Mouse (Mus musculus): Measurements from ENCODE around the gene Hist2h2aa2.
"Not testable (repeated sequence)": the region's sequence is repeated elsewhere in the genome, so short reads cannot be mapped to it uniquely, and the experiment has no call there.

Hist2h2aa2 gene

GRCm38 (mm10) chr3:96207819-96208218 lies 32.3 kb downstream of the Hist2h2aa2 start:
- in situ Hi-C loops (cut with MboI, MseI), result no loop called here

GRCm38 (mm10) chr3:96199731-96200130 lies 40.3 kb downstream of the Hist2h2aa2 start:
- in situ Hi-C loops (cut with MboI, MseI), result no loop called here

DNA sequence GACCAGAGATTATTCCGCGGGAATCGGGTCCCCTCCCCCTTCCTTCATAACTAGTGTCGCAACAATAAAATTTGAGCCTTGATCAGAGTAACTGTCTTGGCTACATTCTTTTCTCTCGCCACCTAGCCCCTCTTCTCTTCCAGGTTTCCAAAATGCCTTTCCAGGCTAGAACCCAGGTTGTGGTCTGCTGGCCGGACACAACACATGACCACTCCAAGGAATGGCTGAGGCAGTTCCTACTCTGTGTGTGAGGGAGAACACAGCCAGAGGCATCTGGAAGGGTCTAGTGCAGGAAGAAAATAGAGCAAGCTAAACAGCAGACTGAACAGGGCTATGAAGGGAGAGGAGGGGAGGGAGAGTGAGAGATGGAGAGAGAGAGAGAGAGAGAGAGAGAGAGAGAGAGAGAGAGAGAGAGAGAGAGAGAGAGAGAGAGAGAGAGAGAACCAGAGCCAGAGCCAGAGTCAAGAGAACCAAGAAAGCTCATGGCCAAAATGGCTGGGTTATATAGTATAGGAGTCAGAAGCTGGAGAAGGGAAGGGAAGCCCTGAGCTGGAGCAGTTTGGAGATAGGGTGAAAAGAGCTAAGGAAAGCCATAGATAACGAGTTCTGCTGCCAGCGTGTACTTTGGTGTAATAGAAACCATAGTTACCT lies 41.4 kb downstream of the Hist2h2aa2 start:
- in situ Hi-C loops (cut with MboI, MseI), result not testable (repeated sequence)

DNA sequence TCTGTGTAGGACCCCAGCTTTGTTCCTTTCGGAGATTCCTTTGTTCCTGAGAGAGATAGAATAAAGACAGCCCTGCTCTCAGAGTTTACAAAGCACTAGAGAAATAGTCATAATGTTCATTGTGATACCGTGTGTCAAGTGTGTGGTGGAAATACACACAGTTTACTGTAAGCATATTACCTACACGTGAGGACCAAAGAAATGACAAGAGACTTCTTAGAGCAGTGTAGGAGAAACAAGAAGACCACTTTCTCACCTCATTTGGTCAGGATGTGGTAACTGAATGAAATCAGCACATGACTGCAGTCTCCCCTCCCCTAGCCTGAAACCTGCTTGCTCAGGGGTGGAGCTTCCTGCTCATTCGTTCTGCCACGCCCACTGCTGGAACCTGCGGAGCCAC lies 41.9 kb downstream of the Hist2h2aa2 start:
- in situ Hi-C loops (cut with MboI, MseI), result no loop called here

DNA sequence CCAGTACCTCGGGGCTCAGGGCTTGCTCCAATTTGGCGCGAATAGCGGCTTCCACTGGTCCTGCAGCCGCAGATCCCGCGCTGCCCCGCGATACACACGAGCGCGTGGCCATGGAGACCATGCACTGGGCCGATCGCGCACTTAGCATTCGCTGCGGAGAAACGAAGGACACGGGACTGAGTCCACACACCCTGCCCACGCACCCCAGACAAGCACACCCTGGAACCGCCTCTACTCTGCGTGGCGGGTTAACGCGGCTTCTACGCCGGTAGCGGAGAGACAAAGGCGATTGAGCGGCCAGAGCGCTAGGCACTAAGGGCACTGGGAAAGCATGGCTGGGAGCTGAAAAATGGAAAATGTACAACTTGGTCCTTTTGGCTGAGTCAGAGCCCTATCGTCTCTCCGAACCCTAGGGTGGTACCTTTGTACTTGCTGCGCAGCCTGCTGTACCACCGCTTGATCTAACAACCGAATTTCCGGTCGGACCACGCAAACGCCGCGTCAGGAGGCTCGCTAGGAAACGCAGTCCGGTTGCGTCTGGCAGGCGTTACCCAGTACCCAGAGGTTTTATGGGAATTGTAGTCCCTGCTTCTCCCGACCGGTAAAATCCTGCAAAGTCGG lies 42.8 kb downstream of the Hist2h2aa2 start:
- in situ Hi-C loops (cut with MboI, MseI), result no loop called here

DNA sequence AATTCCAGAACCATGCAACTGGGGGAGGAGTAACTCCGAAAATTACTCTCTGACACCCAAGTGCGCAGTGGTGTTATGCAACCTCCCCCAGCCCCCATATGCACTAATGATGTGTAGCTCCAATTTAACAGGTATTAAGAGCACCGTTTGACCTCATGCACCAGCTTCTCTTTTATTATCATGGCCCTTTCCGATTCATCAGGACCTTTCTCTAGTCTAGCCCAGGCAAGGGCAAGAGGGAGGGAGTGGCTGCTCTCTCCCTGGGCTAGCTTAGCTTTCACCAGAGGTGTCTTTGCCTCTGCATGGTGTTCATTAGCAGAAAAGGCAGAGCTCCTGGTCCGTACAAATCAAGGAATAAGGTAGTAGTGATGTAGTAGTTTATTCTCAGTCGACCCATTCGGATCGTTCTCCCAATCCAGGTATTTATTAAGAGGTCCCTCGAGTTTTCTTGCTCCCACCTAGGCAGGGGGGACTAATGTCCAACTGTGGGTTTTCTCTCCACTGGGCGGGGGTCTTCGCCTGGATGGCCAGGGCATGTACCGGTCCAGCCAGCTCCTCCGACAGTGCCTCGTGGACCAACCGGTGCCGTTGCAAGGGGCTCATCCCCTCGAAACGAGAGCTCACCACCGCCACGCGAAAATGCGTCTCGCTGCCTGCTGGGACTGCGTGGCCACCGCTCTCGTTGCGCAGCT lies 43.5 kb downstream of the Hist2h2aa2 start:
- in situ Hi-C loops (cut with MboI, MseI), result no loop called here

DNA sequence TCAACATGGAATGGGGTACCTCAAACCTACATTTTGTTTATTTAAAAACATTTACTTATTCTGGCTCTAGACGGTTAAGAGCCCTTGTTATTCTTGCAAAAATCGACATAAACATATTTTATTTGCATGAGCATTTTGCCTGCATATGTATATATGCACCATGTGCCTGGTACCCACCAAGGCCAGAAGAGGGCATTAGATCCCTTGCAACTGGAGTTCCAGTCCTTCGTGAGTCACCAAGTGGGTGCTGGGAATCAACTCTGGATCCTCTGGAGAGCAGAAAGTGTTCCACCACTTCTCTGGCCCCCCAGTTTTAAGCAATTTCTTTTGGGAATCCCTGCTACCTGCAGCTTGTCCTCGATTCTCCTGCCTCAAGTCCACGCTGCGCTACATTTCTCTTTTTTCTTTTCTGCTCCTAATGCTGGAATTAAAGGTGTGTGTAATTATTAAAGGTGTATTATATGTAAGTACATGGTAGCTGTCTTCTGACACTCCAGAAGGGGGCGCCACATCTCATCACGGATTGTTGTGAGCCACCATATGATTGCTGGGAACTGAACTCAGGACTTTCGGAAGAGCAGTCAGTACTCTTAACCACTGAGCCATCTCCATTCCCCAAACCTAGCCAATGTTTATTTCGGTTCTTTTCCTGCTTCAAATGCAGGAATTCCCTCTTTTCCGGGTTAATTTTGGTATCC lies 44.3 kb downstream of the Hist2h2aa2 start:
- in situ Hi-C loops (cut with MboI, MseI), result no loop called here

GRCm38 (mm10) chr3:96194966-96195365 lies 45.1 kb downstream of the Hist2h2aa2 start:
- in situ Hi-C loops (cut with MboI, MseI), result no loop called here

DNA sequence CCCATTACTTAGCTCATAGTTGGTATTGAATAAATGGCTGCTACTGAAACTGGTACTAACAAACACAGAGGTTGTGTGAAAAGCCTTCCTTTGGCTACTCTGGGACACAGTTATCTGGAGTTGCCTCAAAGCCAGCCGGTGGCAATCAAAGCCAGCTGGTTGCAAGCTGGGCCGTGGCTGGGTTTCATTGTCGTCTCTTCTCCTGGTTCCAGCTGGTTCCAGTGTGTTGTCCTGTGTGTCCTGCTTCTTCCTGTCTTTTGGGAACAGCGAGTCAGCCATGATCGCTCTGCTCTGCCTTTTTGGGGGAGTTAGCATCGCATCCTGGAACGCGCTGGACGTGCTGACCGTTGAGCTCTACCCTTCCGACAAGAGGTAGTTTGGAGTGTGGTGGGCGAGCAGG lies 47.1 kb downstream of the Hist2h2aa2 start:
- in situ Hi-C loops (cut with MboI, MseI), result no loop called here

Measured in T-helper 2 cell (primary cell).